Mouse (Mus musculus) C2C12 (cell line): Measurements from ENCODE around the gene Terf2. TPM values are rescaled to one million over a fixed set of nuclear protein-coding genes. Genes with fewer than 3 reads are reported as not detected.
"Not testable (repeated sequence)": the region's sequence is repeated elsewhere in the genome, so short reads cannot be mapped to it uniquely, and the experiment has no call there.

Experiments
- H3K27me3 ChIP-seq: one replicate; pipeline ENCODE4 v1.6.1; 2011; ENCODE audit not compliant: control insufficient read depth, insufficient read depth, insufficient read length
- H3K36me3 ChIP-seq: one replicate; pipeline ENCODE4 v1.6.1; 2011; ENCODE audit not compliant: control insufficient read depth, insufficient read depth
- H3K4me3 ChIP-seq: one replicate; pipeline ENCODE4 v1.5.1; 2011; ENCODE audit warnings: mild to moderate bottlenecking, control low read depth; ENCODE audit not compliant: poor library complexity, insufficient read depth, severe bottlenecking
- H3K79me2 ChIP-seq: one replicate; pipeline ENCODE4 v1.6.1; 2011; ENCODE audit not compliant: control insufficient read depth, insufficient read depth
- H3K79me3 ChIP-seq: one replicate; pipeline ENCODE4 v1.6.1; 2011; ENCODE audit warnings: low read depth, control low read depth
- H3ac ChIP-seq: one replicate; pipeline ENCODE3; 2011; ENCODE audit warnings: low read depth; ENCODE audit not compliant: control insufficient read depth, insufficient read length
- CEBPB ChIP-seq: IDR thresholded peaks from one replicate; pipeline ENCODE4 v1.6.1; 2011; ENCODE audit warnings: low read depth, mild to moderate bottlenecking, control low read depth, moderate library complexity
- CTCF ChIP-seq: IDR thresholded peaks from one replicate; pipeline ENCODE4 v1.5.1; 2011; ENCODE audit not compliant: control insufficient read depth, insufficient read depth, insufficient read length
- FOSL1 ChIP-seq: IDR thresholded peaks from one replicate; pipeline ENCODE4 v1.8.0; 2011; ENCODE audit warnings: mild to moderate bottlenecking, low read length; ENCODE audit not compliant: poor library complexity, insufficient read depth, severe bottlenecking
- MAX ChIP-seq: IDR thresholded peaks from one replicate; pipeline ENCODE4 v1.6.1; 2011; ENCODE audit warnings: mild to moderate bottlenecking, control low read depth
- MYOD1 ChIP-seq: IDR thresholded peaks from one replicate; pipeline ENCODE4 v1.6.1; 2011; ENCODE audit warnings: low read depth; ENCODE audit not compliant: control insufficient read depth, insufficient read length
- MYOG ChIP-seq: IDR thresholded peaks from one replicate; pipeline ENCODE4 v1.6.1; 2011; ENCODE audit not compliant: control insufficient read depth, insufficient read length; ENCODE audit errors: extremely low read depth
- USF1 ChIP-seq: IDR thresholded peaks from one replicate; pipeline ENCODE4 v1.6.1; 2011; ENCODE audit warnings: low read depth, mild to moderate bottlenecking, control low read depth, moderate library complexity
- polyA plus RNA-seq: library from polyadenylated mRNA; unstranded; fragments of >200 nt; fragmentation: generic; extraction: Trizol; gene quantifications from one replicate; pipeline ENCODE4 v1.2.1, GENCODE M21; 2012; ENCODE audit warnings: missing spikeins

Gene Terf2
- polyA plus RNA-seq, 1 experiment = 15.8 TPM

- H3K36me3 ChIP-seq = peaks cover 75% of the 10 kb centered on the region
- TF ChIP-seq FOSL1 (no peak), USF1 (no peak), MYOD1 (no peak), MAX (no peak), CEBPB (no peak), MYOG (no peak), CTCF (no peak)
- peaks cover 12% of the 10 kb centered on the region for H3K79me3 ChIP-seq
- no peak overlapping the region for H3ac ChIP-seq
- no peak overlapping the region for H3K4me3 ChIP-seq
- no peaks in the 10 kb centered on the region for H3K27me3 ChIP-seq
- H3K79me2 ChIP-seq = peaks cover 56% of the 10 kb centered on the region
These were observed 49.4 kb downstream of the Terf2 start for GRCm38 (mm10) chr8:107046976-107047375.

DNA sequence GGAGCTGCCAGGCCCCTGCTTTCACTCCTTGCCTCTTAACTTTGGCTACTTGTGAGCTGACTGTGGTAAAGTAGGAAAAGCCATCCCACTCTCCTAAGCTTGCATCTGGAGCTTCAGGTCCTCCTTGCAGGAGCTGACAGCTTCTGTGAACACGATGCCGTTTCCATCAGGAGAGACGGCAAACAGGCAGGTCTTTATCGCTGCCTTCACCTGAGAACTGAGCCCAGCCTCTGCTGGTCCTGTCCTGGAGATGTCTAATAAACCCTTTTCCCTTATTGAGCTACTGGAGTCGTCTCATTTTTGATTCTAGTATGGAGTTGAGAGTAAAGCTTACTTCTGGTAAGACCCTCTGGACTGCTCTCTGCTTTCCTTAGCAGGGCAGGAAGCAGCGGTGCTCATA, 50.9 kb downstream of the Terf2 start:
- no peak overlapping the region for H3K4me3 ChIP-seq
- no peak for TF ChIP-seq USF1
- no peak for TF ChIP-seq MYOG
- TF ChIP-seq CTCF = no peak
- no peak for TF ChIP-seq CEBPB
- no peak for TF ChIP-seq FOSL1
- TF ChIP-seq MYOD1 = no peak
- TF ChIP-seq MAX = no peak
- peaks cover 54% of the 10 kb centered on the region for H3K79me2 ChIP-seq
- peaks cover 72% of the 10 kb centered on the region for H3K36me3 ChIP-seq
- no peaks in the 10 kb centered on the region for H3K27me3 ChIP-seq
- peaks cover 12% of the 10 kb centered on the region for H3K79me3 ChIP-seq
- H3ac ChIP-seq = no peak overlapping the region

- Histone ChIP-seq H3K79me3 (no peaks in the 10 kb centered on the region), H3K4me3 (no peak overlapping the region), H3K36me3 (peaks cover 59% of the 10 kb centered on the region), H3K79me2 (peaks cover 5% of the 10 kb centered on the region), H3ac (no peak overlapping the region), H3K27me3 (no peaks in the 10 kb centered on the region)
- no peak for TF ChIP-seq CEBPB
- no peak for TF ChIP-seq USF1
- no peak for TF ChIP-seq MYOG
- no peak for TF ChIP-seq MYOD1
- TF ChIP-seq CTCF = no peak
- TF ChIP-seq FOSL1 = no peak
These were observed 55.7 kb downstream of the Terf2 start for GRCm38 (mm10) chr8:107040632-107041031.

GRCm38 (mm10) chr8:107036626-107037025, 59.7 kb downstream of the Terf2 start:
- TF ChIP-seq FOSL1 (no peak), MAX (no peak), USF1 (no peak)
- H3K79me3 ChIP-seq = peaks cover 10% of the 10 kb centered on the region
- no peak overlapping the region for H3ac ChIP-seq
- H3K27me3 ChIP-seq = no peaks in the 10 kb centered on the region
- H3K79me2 ChIP-seq = peaks cover 33% of the 10 kb centered on the region
- H3K4me3 ChIP-seq = no peak overlapping the region
- H3K36me3 ChIP-seq = peaks cover 22% of the 10 kb centered on the region

DNA sequence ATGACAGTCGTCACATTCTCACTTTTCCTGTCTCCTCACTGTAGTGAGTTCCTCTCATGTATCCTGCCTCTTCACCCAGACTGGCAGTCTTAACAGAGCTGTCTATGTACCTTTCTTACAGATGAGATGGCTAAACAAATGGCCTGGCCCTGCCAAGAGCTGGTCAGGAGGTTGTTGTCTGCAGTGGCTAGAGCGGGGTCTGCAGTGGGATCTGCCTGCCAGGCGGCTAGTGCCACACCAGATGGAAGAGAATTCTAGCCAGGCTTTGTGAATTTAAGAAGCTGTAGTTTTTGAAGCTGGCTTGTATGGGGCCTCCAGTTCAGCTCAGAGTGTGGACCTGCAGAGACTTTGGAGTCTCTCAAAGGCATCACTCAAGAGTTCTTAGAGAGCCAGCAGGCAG, 60.7 kb downstream of the Terf2 start:
- Histone ChIP-seq H3ac (no peak overlapping the region), H3K4me3 (no peak overlapping the region), H3K79me2 (peaks cover 36% of the 10 kb centered on the region), H3K36me3 (peaks cover 18% of the 10 kb centered on the region), H3K79me3 (peaks cover 10% of the 10 kb centered on the region), H3K27me3 (no peaks in the 10 kb centered on the region)
- TF ChIP-seq USF1 = no peak

DNA sequence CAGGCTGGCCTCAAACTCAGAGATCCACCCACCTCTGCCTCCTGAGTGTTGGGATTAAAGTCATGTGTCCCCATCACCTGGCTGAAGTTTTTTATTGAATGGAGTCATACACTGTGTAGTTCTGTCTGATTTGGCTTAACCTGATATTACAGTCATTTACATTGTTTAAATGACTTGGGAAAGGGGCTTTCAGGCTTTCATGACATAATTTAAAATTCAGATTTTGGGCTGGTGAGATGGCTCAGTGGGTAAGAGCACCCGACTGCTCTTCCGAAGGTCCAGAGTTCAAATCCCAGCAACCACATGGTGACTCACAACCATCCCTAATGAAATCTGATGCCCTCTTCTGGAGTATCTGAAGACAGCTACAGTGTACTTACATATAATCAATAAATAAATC, 62.7 kb downstream of the Terf2 start:
- H3K79me3 ChIP-seq, H3K27me3 ChIP-seq, H3K36me3 ChIP-seq, H3ac ChIP-seq, H3K4me3 ChIP-seq: not testable (repeated sequence)
- H3K79me2 ChIP-seq = peaks cover 36% of the 10 kb centered on the region

- Histone ChIP-seq H3K27me3 (no peaks in the 10 kb centered on the region), H3K79me3 (peaks cover 10% of the 10 kb centered on the region), H3K79me2 (peaks cover 36% of the 10 kb centered on the region), H3K4me3 (peak overlapping the region; percentile 64), H3K36me3 (peaks cover 4% of the 10 kb centered on the region), H3ac (peak overlapping the region; percentile 93)
- TF ChIP-seq USF1 (no peak), CTCF (no peak), MAX (no peak), CEBPB (no peak), FOSL1 (no peak), MYOG (no peak), MYOD1 (no peak)
These were observed 64.7 kb downstream of the Terf2 start for GRCm38 (mm10) chr8:107031577-107032090.
